Mouse (Mus musculus) inflammation-experienced regulatory T-cells, adult 6 months (primary cell): Measurements from ENCODE around the gene Ccdc36. TPM values are rescaled to one million over a fixed set of nuclear protein-coding genes. Genes with fewer than 3 reads are reported as not detected.

Experiments
- polyA plus RNA-seq, 3 experiments: library from polyadenylated mRNA; unstranded; fragments of 100-300 nt; shearing (Covaris generic); gene quantifications; one replicate each; pipeline ENCODE4 v1.2.1; 2017

Gene Ccdc36
- polyA plus RNA-seq, 3 experiments from 2014 or later, result not detected

Other genes starting within 250 kb of the Ccdc36 start
- under 1 TPM; 0.09 to 0.59 (median 0.38) TPM for gene Bsn, start 238.1 kb downstream of the Ccdc36 start, polyA plus RNA-seq
- 1 to 10 TPM; 1.6 to 3.2 (median 2.2) TPM for gene Dag1, start 164.5 kb downstream of the Ccdc36 start, polyA plus RNA-seq
- 1 to 10 TPM; 1.2 to 2.6 (median 1.6) TPM for gene Nicn1, start 138.1 kb downstream of the Ccdc36 start, polyA plus RNA-seq
- 1 to 10 TPM in 2 of 3 experiments, under 1 TPM in 1; 0.18 to 1.3 (median 1.1) TPM for gene Amt, start 131.6 kb downstream of the Ccdc36 start, polyA plus RNA-seq
- 100 to 1,000 TPM; 323 to 459 (median 386) TPM for gene Rhoa, start 122.4 kb downstream of the Ccdc36 start, polyA plus RNA-seq
- 10 to 100 TPM in 2 of 3 experiments, 1 to 10 TPM in 1; 9.6 to 17.6 (median 14.8) TPM for gene Tcta, start 122.3 kb downstream of the Ccdc36 start, polyA plus RNA-seq
- 100 to 1,000 TPM; 489 to 506 (median 494) TPM for gene Gpx1, start 89.6 kb downstream of the Ccdc36 start, polyA plus RNA-seq
- 100 to 1,000 TPM in 2 of 3 experiments, 10 to 100 TPM in 1; 91.3 to 131 (median 111) TPM for gene Usp4, start 80.6 kb downstream of the Ccdc36 start, polyA plus RNA-seq
- 1 to 10 TPM in 2 of 3 experiments, under 1 TPM in 1; 0.78 to 2.2 (median 1.0) TPM for gene 1700102P08Rik, start 35.7 kb downstream of the Ccdc36 start, polyA plus RNA-seq
- gene BC048562, start 8.0 kb upstream of the Ccdc36 start, polyA plus RNA-seq, result not detected
- gene Ccdc71, start 32.0 kb upstream of the Ccdc36 start, polyA plus RNA-seq, result 10 to 100 TPM; 22.9 to 28.1 (median 27.5) TPM
- 1 to 10 TPM in 2 of 3 experiments, under 1 TPM in 1; 0.94 to 1.9 (median 1.6) TPM for gene Klhdc8b, start 33.1 kb upstream of the Ccdc36 start, polyA plus RNA-seq
- gene Lamb2, start 51.3 kb upstream of the Ccdc36 start, polyA plus RNA-seq, result under 1 TPM in 2 of 3 experiments, not detected in 1; 0.06 to 0.08 TPM
- gene Usp19, start 62.1 kb upstream of the Ccdc36 start, polyA plus RNA-seq, result 10 to 100 TPM; 15.7 to 18.4 (median 18.4) TPM
- gene Qars, start 79.2 kb upstream of the Ccdc36 start, polyA plus RNA-seq, result 100 to 1,000 TPM; 123 to 167 (median 155) TPM
- 10 to 100 TPM; 68.0 to 91.8 (median 70.4) TPM for gene Qrich1, start 88.3 kb upstream of the Ccdc36 start, polyA plus RNA-seq
- 100 to 1,000 TPM; 132 to 143 (median 137) TPM for gene Impdh2, start 131.8 kb upstream of the Ccdc36 start, polyA plus RNA-seq
- gene Ndufaf3, start 138.9 kb upstream of the Ccdc36 start, polyA plus RNA-seq, result 10 to 100 TPM; 63.9 to 75.7 (median 73.9) TPM
- gene Dalrd3, start 141.4 kb upstream of the Ccdc36 start, polyA plus RNA-seq, result 10 to 100 TPM; 47.6 to 79.7 (median 68.7) TPM
- gene Wdr6, start 150.3 kb upstream of the Ccdc36 start, polyA plus RNA-seq, result 10 to 100 TPM; 25.4 to 32.5 (median 28.0) TPM
- gene P4htm, start 169.2 kb upstream of the Ccdc36 start, polyA plus RNA-seq, result 10 to 100 TPM in 1 of 3 experiments, 1 to 10 TPM in 2; 5.6 to 10.9 (median 7.5) TPM
- gene Arih2, start 220.9 kb upstream of the Ccdc36 start, polyA plus RNA-seq, result 10 to 100 TPM; 55.7 to 65.6 (median 62.7) TPM
- 10 to 100 TPM; 41.0 to 53.4 (median 48.2) TPM for gene Slc25a20, start 233.6 kb upstream of the Ccdc36 start, polyA plus RNA-seq